Mouse (Mus musculus) ES-CJ7 (cell line): Measurements from ENCODE around the gene Six5.
A peak's percentile ranks its signal among the peaks of the same experiment; 100 is the strongest.
"Not testable (repeated sequence)": the region's sequence is repeated elsewhere in the genome, so short reads cannot be mapped to it uniquely, and the experiment has no call there.

Source experiments
- DNase-seq: peaks from one replicate; pipeline ENCODE4 v3.0.0; 2011; ENCODE audit warnings: low read depth, low spot score

Six5 gene

GRCm38 (mm10) chr7:19094471-19094825 is at the start of gene Six5:
Gene Six5 (plus strand): TSS chr7:19094594.
- DNase-seq, result no peak

- no peak for DNase-seq
Observed at GRCm38 (mm10) chr7:19044616-19045015, 49.8 kb upstream of the Six5 start.

DNA sequence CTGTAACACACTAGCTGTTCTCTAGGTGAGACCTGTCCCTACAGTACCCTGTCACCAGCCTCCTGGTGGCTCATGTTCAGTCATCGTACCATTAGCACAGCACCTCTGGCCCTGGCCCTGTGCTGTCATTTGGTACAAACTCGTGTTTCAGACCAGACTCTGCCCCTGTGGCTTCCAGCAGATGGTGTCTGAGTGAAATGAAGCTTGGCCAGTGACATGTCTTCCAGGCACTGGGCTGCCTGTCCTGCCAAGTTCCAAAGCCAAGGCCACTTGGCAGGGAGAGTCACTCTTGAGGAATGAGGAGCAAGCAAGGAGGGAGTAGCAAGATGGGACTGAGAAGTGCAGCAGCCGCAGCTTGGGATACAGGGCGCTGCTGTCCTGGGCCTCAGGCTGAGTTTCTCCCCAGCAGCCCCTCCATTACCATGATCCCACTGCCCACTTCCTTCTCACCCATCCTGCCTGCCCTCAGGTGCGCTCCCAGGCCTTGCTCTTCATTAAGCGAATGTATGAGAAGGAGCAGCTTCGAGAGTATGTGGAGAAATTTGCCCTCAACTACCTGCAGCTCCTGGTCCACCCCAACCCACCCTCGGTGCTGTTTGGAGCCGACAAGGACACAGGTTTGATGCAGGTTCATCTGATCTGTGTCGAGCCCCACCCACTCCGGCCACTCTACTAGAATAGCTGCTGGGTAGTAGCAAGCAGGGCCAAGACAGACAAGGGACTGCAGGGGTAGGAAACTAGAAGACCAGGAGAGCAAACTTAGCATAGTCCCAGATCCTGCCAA is 47.9 kb upstream of the Six5 start:
- DNase-seq, result no peak

DNA sequence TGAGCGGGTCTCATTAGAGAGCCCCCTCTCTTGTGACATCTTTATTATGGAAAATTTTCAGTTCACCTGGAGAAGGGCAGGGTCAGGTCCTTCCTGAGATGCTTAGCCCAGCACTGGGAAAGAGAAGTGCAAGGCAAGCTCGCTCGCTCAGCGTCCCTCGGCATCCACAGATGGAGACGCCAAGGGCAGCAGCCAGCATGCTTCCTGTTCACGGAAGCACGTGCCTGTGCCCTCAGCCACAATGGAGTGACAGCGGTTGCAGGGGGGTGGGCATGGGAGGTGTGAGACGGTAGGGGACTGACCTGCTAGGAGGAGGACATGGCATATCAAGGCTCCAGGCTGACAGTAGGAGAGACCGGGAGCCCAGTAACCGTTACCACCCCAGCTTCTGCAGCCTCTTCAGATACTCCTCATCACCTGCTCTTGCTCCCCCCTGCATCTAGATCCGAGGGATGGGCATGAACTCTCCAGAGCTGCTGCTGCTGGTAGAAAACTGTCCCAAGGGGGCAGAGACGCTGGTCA is 46.3 kb upstream of the Six5 start:
- no peak for DNase-seq

GRCm38 (mm10) chr7:19049252-19049651 is 45.1 kb upstream of the Six5 start:
- DNase-seq, result no peak

- DNase-seq, result no peak
Observed at GRCm38 (mm10) chr7:19050172-19050571, 44.2 kb upstream of the Six5 start.

DNA sequence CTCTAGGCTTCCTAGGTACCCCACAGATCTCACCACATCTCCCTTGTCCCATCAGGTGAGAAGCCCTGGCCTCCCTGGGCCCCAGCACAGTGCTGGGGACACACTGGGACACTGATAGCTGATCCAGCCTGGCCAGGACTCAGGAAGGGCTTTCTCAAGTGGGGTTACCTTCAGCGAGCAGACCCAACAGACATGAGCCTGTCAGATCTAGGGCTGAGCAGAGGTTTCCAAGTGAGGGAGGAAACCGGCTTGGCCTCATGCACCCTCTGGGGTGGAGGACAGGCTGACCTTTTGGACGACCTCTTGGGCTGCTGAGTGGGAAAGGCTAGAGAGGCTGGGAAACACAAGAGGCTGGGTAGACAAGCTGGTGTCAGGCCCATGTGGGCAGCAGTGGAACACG is 43.2 kb upstream of the Six5 start:
- DNase-seq, result no peak

DNA sequence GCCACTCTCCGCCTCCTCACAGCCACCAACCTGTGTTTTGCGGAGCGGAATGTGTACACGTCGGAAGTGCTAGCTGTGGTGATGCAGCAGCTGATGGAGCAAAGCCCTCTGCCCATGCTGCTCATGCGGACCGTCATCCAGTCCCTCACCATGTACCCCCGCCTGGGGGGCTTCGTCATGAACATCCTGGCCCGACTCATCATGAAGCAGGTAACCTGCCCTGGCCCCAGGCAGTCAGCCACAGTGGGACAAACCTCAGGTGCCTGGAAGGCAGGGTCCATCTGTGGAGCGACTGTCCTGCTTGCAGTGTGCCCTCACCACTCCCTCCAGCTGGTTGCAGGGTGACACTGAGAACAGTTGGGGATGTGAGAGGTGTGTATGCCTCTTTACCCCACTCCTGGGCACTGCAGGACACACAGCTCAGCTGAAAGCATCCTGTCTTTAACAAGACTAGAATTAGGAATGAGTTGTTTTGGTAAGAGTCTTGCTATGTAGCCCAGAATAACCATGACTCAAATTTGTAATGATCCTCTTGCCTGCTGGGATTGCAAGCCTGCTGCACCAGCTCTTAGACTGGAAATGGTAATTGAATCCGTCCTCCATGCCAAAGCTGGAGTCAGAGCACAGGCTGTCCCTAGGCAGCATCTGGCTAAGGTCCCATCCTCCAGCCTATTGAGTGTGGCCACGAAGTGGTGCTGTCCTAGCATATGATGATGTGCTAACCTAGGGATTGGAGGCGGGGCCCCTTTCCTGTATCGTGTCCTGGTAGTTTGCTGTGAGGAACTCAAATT is 41.9 kb upstream of the Six5 start:
- DNase-seq, result no peak

DNA sequence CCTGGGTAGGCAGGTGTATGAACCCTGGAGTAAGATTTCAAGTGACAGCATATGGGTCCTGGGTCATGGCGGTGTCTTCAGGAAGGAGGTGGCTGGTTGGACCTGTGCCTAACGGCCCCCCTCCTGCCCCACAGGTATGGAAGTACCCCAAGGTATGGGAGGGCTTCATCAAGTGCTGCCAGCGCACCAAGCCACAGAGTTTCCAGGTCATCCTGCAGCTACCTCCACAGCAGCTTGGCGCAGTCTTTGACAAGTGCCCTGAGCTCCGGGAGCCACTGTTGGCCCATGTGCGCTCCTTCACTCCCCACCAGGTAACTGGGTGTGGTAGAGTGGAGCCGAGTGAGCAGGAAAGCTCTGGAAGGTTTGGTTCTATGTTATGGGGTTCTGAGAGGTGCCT is 41.3 kb upstream of the Six5 start:
- DNase-seq, result no peak

DNA sequence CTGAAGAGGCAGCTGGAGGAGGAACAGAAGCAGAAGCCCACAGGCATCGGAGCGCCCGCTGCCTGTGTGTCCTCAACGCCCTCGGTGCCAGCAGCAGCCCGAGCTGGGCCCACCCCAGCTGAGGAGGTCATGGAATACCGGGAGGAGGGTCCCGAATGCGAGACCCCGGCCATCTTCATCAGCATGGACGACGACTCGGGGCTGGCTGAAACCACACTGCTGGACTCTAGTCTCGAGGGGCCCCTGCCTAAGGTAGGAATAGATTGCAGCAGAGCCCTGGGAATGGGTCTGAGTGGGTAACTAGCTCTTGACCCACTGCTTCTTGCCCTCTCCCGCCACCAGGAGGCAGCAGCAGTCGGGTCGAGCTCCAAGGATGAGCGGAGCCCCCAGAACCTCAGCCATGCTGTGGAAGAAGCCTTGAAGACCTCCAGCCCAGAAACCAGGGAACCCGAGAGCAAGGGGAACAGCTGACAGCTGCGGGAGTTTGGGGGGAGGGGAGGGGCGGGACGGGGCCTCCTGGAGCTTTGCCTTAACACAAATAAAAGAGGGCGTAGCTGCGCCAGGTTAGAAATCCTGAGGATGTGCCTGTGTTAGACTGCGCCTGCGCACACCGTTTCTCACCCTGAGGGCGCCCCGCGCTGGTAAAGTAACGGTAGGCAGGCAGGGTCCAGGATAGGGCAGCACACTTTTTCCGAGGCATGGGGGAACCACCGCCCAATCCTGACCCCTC is 40.2 kb upstream of the Six5 start, which contains the start of gene Rsph6a:
Gene Rsph6a (plus strand): TSS at position 644 of the 730 bp plus-strand sequence.
- peak; percentile 84 for DNase-seq

GRCm38 (mm10) chr7:19054777-19055076 is 39.7 kb upstream of the Six5 start:
- no peak for DNase-seq

GRCm38 (mm10) chr7:19055108-19055507 is 39.3 kb upstream of the Six5 start:
- no peak for DNase-seq

DNA sequence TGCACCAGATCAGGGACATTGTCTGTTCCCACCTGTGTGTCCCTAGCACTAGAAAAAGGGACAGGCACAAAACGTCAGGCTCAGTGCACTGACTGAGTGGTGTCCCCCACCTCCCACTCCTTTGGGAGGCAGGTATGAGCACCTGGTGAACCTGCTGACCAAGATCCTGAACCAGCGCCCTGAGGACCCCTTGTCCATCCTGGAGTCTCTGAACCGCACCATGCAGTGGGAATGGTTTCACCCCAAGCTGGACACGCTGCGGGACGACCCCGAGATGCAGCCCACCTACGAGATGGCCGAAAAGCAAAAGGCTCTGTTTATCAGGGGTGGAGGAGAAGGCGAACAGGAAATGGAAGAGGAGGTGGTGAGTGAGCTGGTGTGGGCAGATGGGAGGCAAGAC is 37.0 kb upstream of the Six5 start:
- DNase-seq, result no peak

DNA sequence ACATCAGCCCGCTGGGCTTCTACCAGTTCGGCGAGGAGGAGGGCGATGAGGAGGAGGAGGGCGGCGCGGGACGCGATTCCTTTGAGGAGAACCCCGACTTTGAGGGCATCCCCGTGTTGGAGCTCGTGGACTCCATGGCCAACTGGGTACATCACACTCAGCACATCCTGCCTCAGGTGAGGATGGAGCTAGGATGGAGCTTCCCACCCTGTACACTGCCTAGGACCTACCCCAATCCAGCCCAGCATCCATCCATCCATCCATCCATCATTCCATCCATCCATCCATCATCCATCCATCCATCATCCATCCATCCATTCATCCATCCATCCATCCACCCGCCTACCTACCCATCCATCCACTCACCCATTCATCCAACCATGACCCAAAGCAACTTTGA is 28.5 kb upstream of the Six5 start:
- no peak for DNase-seq

GRCm38 (mm10) chr7:19067063-19067462 is 27.3 kb upstream of the Six5 start:
- DNase-seq, result no peak

- no peak for DNase-seq
Observed at GRCm38 (mm10) chr7:19067935-19068334, 26.5 kb upstream of the Six5 start.

DNA sequence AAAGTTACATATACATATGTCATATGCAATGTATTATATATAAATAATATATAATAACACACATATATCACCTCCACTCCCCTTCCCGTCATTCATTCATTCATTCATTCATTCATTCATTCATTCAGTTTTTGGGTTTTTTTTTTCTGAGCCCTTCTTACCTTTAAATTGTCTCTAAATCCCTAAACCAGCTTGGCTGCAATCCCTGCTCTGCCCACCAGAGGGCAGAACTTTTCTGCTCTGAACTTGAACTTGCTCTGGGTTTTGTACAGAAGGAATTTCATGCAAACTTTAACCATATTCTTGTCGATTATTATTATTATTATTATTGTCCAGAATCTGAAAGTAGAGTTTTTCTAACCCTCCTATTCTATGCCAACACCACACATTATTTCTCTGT is 25.7 kb upstream of the Six5 start:
- peak; percentile 76 for DNase-seq

GRCm38 (mm10) chr7:19069500-19069899 is 24.9 kb upstream of the Six5 start:
- DNase-seq, result peak; percentile 51

DNA sequence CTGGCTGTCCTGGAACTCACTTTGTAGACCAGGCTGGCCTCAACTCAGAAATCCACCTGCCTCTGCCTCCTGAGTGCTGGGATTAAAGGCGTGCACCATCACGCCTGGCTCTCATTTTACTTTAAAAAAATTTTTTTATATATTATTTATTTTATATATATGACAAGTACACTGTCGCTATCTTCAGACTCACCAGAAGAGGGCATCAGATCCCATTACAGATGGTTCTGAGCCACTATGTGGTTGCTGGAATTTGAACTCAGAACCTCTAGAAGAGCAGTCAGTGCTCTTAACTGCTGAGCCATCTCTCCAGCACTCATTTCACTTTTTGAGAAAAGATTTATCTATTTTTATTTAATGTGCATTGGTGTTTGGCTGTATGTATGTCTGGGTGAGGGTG is 23.4 kb upstream of the Six5 start:
- DNase-seq, result not testable (repeated sequence)

DNA sequence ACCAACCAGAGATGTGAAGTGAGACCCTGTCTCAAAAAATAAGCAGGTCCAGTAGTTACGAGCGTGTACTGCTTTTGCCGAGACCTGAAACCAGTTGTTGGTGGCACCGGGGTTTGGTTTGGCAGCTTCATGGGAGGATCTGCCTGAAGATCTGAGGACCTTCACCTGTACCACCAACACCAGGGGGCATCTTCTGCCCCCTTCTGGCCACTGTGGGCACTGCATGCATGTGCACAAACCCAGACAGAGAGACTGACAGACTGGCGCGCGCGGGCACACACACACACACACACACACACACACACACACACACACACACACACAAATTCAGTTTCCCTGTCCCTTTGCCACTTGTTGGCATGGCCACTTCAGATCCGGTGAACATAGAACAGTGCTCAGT is 20.9 kb upstream of the Six5 start:
- peak; percentile 83 for DNase-seq

DNA sequence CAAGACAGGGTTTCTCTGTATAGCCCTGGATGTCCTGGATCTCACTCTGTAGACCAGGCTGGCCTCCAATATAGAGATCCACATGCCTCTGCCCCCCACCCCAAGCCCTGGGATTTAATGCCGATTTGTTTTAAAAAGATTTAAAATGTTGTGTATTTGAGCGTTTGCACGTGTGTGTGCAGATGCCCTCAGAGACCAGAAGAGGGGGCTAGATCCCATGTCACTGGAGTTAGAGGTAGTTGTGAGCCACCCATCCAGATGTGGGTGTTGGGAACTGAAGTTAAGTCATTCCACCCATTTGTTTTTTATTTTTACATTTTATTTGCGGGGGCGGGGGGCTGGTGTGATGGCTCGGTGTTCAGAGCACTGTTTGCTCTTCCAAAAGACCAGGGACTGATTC is 19.9 kb upstream of the Six5 start:
- DNase-seq, result no peak

DNA sequence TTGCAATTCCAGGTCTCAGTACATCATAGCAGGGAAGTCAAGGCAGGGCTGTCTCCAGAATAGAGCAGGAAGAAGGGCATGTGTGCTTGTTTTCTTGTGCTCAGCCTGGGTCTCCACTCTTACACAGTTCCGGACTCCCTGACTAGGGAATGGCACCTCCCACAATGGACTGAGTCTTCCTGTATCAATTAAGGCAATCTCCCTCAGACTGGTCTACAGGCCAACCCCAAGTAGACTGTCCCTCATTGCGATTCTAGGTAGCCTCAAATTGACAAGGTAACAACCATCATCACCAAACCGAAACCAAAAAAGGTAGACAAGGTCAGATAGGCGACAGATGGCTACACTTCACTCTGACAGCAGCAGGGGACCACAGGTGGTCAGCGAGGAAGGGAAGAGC is 19.2 kb upstream of the Six5 start:
- no peak for DNase-seq
